Mouse (Mus musculus) adrenal gland, postnatal 14 days (tissue): Measurements from ENCODE around the gene Map3k6. TPM values are rescaled to one million over a fixed set of nuclear protein-coding genes. Genes with fewer than 3 reads are reported as not detected.

Experiments
- DNase-seq: peaks from one replicate; pipeline ENCODE4 v3.0.0; 2021; ENCODE audit warnings: mixed read lengths
- total RNA-seq: library from RNA; stranded (reverse); gene quantifications from 2 replicates; pipeline ENCODE4 v1.2.3, GENCODE M21; 2021

Gene Map3k6
- total RNA-seq, 1 experiment from 2014 or later, result 35.3 TPM

- DNase-seq, result no peak
Measured at GRCm38 (mm10) chr4:133213661-133214060, 27.0 kb upstream of the Map3k6 start.

DNA sequence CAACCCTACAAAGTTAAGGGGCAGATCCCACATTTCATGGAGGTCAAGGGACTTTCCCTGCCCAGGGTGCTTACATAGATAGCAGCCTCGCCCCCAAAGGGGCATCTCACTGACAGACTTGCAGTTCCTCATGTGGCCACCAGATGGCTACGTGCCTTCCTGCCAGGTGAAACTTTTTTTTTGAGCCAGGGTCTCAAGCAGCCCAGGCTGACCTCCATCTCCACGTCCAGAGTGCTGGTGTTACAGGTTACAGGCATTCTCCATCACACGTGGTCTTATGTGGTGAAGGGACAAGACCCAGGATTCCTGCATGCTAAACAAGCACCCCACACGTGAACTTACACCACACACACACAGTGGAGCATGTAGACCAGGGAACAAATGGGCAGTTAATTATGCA lies 23.0 kb upstream of the Map3k6 start:
- DNase-seq, result peak; percentile 76

DNA sequence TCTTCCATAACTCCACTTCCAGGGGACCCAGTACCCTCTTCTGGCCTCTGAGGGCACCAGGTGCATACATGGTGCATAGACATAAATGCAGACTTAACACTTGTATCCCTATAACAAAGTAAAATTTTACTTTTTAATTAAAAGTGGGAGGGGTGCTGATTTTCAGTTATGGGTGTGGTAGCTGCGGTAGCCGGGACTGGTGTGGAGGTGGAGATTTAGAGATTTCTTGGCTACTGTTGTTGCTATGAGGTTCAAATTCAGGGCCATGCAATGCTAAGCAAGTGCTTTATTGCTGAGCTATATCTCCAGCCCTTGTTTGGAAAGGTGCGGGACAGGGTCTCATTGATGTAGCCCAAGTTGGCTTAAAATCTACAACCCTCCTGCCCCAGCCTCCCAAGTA lies 21.9 kb upstream of the Map3k6 start:
- DNase-seq, result no peak

GRCm38 (mm10) chr4:133220656-133221055 lies 20.0 kb upstream of the Map3k6 start:
- peak; percentile 52 for DNase-seq

- no peak for DNase-seq
Measured at GRCm38 (mm10) chr4:133221701-133222100, 18.9 kb upstream of the Map3k6 start.

DNA sequence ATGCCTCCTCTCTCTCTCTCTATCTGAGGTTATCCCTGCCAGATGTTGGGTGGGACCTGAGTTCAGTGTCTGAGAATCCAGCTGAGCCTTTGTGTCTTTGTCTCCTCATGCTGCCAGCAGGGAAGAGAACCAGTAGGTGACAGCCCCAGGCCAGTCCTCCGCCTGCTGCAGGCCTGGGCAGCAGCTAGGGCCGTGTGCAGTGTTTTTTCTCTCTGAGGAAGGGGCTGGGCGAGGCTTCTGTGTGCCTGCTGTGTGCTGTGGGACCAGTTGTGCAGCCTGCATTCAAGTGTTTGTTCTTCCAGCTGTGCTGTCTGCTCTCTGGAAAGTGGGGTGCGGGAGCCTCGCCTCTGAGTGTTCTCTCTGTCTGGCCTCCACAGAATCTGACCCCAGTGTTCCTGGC lies 16.7 kb upstream of the Map3k6 start:
- DNase-seq, result no peak

- peak; percentile 49 for DNase-seq
Measured at GRCm38 (mm10) chr4:133226073-133226472, 14.5 kb upstream of the Map3k6 start.

- peak; percentile 61 for DNase-seq
Measured at GRCm38 (mm10) chr4:133227636-133228035, 13.0 kb upstream of the Map3k6 start.

- DNase-seq, result no peak
Measured at GRCm38 (mm10) chr4:133229582-133229981, 11.0 kb upstream of the Map3k6 start.

DNA sequence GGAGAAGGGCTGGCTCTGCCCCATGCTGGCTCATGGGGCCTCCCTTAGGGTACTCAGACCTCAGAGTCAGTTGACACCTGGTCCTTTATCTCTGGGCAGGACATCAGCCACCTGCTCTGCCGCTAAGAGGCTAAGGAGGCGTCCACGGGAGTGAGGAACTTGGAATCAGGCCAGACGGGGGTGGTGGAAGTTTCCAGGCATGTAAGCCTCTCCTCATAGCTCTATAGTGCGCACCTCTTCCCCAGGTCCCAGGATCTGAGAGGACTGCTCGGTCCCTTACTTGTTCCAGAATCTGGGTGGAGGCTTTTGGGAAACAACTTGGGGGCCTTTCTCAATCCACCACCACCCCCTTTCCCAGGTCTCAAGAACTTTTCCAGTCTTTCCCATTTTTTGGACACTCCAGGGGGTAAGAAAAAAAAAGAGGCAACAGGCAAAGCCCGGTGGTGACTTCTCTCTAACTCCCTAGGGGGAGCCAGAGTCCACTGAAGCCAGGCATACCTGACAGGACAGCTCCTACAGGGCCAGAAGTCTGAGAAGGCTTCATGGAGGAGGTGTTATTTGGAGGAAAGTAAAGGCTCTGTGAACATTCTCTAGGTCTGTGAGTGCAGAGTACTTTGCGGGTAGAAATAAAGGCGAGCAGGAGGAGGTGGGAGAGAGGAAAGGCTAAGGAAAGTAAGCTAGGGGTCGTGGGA lies 7.2 kb upstream of the Map3k6 start:
- peak; percentile 75 for DNase-seq

DNA sequence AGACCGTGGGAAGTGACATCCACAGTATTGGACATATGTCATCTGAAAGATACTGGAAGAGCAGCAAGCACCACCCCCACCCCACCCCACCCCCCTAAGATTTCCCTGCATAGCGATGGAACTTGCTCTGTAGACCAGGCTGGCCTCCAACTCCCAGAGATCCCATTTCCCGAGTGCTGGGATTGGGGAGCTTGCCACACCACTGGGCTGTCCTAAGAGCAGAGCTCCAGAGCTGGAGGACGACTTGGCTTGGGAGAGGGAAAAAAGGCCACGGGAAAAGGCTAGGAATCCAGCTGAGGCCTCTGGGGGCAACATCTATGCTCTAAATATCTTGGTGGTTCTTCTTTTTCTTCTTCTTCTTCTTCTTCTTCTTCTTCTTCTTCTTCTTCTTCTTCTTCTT lies 5.8 kb upstream of the Map3k6 start:
- no peak for DNase-seq

DNA sequence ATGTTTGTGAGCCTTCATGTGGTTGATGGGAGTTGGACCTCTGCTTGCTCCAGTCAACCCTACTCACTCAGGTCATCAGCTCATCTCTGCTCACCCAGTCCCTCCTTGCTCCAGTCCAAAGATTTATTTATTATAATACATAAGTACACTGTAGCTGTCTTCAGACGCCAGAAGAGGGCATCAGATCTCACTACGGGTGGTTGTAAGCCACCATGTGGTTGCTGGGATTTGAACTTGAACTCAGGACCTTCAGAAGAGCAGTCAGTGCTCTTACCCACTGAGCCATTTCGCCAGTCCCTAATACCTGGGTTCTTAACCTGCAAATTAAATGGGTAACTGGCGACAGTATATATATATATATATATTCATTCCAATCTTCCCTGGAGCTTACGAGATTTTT lies 5.2 kb upstream of the Map3k6 start:
- no peak for DNase-seq

DNA sequence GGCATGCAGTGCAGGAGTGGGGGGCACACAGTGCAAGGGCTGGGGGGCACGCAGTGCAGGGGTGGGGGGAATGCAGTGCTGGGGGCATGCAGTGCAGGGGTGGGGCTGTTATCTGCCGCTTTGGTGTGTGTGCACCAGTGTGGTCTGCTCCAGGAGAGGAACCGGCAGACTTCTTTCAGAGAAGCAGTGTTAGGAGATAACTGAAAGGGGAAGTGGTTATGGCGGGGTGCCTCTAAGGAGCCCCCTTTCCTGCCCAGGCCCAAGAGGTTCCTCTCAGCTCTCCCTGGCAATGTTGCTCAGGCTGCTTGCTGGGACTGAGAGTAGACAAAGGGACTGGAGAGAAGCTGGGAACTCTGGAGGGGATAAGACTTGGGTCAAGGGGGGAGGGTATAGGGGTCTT lies 2.7 kb upstream of the Map3k6 start:
- DNase-seq, result no peak

DNA sequence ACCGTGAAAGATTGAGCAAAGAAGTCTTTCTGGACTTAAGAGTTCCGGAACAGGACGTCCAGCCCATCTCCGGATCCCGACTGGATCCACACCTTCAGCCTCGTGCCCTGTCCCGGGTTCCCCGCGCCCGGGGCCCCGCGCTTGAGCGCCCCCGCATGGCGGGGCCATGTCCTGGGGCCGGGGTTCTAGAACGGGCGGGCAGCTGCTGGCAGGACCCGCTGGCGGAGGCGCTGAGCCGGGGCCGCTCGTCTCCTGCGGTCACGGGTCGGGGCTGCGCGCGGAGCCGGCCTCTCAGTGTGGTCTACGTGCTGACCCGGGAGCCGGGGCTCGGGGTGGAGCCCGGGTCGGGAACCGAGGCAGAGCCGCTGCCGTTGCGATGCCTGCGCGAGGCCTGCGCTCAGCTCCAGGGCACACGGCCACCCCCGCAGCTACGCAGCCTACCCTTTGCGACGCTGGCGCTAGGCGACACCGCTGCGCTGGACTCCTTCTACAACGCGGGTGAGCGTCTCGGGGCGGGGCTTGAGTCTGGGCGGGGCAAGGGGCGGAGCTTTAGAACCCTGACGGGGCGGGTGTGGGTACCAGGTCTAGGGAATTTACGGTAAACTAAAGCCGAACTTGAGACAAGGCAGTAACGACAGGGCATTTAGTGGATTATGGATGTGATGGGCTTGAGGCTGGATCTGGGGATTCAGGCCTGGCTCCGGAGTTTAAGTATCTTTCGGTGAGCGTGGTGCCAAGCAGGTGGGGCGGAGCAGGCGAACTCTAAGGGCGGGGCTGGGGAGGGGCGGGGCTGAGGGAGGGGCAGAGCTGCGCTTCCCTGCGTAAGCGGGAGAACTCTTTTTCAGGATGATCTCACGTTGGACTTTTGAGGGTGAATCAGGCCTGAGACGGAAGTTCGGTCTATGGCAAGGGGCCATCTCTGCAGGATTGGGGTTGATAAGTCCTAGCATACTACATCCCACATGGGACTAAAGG lies 603 bp downstream of the Map3k6 start:
- DNase-seq, result peak; percentile 96

- no peak for DNase-seq
Measured at GRCm38 (mm10) chr4:133241910-133242309, 1.3 kb downstream of the Map3k6 start.

DNA sequence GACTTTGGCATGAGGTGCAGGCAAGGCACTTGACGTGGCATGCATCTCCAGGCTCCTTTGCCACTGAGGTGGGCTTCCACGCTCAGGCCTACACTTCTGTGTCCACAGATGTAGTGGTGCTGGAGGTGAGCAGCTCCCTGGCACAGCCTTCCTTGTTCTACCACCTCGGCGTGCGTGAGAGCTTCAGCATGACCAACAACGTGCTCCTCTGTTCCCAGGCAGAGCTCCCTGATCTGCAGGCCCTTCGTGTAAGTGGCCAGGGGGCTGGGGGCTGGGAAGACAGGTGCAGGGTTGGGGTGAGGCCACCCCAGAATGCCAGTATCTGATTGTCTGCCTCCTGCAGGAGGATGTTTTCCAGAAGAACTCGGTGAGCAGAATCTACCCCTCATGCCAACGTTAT lies 2.1 kb downstream of the Map3k6 start:
- no peak for DNase-seq

GRCm38 (mm10) chr4:133243538-133243937 lies 2.9 kb downstream of the Map3k6 start:
- DNase-seq, result no peak

- DNase-seq, result no peak
Measured at GRCm38 (mm10) chr4:133244289-133244688, 3.7 kb downstream of the Map3k6 start.

DNA sequence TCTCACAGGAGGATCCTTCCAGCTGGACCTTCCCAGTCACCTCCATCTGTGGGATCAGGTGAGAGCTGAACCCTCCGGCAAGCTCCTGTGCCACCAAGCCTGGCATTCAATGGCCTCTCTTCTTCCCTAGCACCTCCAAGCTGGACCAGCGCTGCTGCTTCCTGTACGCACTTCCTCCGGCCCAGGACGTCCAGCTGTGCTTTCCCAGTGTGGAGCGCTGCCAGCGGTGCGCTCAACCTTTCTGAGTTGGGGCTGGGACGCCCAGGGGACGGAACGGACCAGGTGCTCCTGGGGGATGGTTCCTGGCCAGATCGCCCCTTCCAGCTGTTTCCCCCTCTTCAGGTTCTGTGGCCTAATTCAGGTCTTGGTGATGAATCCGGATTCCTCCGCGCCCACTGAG lies 6.5 kb downstream of the Map3k6 start:
- DNase-seq, result peak; percentile 60

- no peak for DNase-seq
Measured at GRCm38 (mm10) chr4:133247806-133248449, 7.3 kb downstream of the Map3k6 start.

GRCm38 (mm10) chr4:133250609-133251008 lies 10.0 kb downstream of the Map3k6 start:
- DNase-seq, result peak; percentile 92

GRCm38 (mm10) chr4:133251214-133251613 lies 10.6 kb downstream of the Map3k6 start:
- peak; percentile 49 for DNase-seq

- no peak for DNase-seq
Measured at GRCm38 (mm10) chr4:133252089-133252488, 11.5 kb downstream of the Map3k6 start.
